Mouse (Mus musculus) R1 (cell line): ENCODE measurements at regions not wholly inside any gene's neighbourhood (a gene's known extent, or its start where the extent isn't known, plus 50 kb on each side); places are given as distances from the start of the nearest gene placed in this dataset.
A peak's percentile ranks its signal among the peaks of the same experiment; 100 is the strongest.
"Not testable (repeated sequence)": the region's sequence is repeated elsewhere in the genome, so short reads cannot be mapped to it uniquely, and the experiment has no call there.

Source experiments
- DNase-seq: peaks from one replicate; pipeline ENCODE4 v3.0.0-alpha.2; 2018; ENCODE audit warnings: low read depth, low spot score

DNA sequence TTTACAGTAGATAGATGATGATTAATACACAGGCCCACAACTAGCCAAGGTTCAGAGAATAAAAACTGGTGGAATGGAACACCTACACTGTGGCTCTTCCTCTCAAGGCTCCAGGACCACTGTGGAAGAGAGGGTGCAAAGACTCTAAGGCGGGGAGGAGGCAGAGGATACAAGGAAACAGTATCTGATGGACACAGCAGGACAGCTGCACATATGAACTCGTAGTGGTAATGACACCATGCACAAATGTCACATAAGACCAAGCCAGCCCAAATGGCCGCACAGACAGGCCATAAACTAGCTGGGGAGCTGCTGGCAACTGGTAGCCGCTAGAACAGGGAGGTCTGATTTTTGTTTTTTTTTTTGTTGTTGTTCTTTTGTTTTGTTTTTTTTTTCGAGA lies 197.0 kb upstream of the Serp2 start:
- DNase-seq = no peak

DNA sequence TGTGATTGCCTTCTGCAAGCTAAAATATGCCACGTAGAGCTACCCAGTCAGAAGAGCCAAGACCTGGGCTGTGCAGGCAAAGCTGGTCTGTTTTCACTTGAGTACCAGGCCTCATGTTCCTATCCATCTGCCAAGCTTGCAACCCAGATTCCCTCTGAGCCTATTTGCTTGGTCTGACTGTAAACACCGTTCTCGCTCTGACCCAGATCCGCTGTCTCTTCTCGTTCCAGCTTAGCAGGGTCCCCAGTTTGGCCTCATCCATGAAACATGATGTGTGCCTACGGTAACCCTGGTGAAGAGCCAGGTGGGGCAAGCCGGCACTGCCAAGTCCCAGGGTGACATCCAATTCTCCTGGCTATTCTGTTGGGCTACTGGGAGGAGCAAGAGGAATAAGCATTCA lies 192.5 kb upstream of the Serp2 start:
- DNase-seq = no peak

DNA sequence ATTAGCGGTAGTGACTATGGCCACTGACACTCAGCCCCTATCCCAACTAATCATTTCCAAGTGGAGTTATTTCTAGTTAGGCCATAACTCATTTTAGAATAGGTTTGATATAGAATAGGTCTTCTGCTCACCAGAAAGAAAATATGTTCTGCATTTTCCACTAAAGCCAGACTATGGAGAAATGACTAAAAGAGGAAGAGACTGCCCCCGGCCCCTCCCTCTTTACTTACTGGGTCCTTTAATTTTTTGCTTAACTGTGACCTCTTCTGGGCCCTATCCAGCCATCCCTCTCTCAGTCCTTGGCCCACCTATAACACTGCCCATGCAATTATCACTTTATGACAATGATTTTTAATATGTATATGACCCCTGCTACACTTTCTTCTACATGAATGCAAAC lies 192.0 kb upstream of the Serp2 start:
- DNase-seq = no peak

DNA sequence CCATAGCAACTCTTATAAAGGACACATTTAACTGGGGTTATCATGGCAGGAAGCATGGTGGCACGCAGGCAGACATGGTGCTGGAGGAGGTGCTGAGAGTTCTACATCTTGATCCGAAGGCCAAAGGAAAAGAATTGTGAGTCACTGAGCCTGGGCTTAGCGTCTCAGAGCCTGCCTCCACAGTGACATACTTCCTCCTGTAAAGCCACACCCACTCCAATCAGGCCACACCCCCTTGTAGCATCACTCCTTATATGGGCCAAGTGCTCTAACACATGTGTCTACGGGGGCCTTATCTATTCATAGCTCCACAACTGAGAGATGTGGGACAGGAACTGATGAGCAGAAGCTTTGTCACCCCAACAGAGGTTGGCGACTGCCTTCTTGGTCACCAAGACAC lies 191.1 kb upstream of the Serp2 start:
- DNase-seq = peak; percentile 91

DNA sequence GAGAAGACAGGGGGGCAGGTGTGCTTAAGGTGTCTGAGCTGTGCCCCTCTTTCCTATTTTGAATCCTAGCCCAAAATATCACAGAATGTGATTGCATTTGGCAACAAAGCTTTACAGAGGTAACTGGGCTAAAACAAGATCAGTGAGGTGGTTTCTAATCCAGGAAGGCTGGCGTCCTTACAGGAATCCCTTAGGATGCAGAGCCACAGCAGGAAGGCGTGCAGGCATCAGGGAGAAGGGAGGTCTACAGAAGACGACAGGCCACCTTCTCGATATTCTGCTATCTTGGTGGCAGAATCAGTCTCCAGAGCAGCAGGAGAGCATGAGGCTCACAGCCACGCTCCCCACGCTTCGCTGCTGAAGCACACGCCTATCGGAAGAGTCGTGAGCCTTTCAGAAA lies 189.6 kb upstream of the Serp2 start:
- DNase-seq = no peak

DNA sequence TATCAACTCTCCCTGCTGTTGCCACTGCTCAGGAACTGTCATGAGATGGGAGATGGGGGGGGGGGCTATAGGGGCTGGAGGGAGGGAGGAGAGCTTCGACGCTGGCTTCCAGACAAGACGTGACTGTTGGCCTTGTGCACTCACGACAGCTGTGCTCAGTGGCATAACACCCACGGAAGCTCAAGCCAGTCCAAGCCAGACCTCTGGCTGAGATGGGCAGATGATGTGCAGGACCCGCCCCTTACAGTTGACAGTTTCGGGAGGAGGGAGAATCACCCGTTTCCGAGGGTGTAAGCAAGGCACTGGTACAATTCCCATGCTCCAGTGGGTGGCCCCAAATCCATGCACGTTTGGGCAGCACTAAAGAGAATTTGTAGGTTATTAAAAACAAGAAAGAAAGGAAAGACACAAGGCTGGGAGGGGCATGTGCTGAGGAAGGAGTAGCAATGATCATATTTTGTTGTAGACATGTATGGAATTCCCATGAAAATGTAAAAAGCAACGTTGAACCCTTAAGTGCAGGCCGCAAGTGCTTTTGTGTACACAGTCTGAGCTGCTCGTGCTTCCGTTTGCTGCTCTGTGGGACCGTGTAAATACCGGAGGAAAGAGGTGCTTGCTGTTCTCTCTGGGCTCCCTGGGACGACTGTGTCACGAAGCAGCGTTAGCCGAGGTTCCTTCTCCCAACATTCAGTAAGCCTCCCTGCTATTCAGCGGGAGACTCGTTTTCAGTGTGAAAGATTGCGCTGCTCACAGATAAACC lies 188.2 kb upstream of the Serp2 start:
- DNase-seq = no peak

DNA sequence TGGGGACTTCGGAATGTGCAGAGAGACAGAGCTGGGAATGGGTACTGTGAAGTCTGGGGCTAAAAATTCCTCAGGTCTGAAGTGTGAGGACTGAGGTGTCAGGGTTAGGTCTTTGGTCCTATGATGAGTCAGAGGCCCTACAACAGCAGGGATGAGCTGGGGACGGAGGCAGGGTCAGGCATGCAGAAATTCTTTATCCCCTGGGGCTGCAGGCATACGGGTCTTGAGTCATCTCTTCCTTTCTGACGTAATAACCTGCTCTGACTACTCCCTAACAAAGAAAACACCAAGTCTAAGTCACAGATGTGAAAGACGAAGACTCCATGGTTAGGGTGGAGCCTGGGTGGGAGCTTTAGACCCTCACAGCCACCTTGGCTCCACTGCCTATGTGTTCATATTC lies 185.6 kb upstream of the Serp2 start:
- peak; percentile 31 for DNase-seq

DNA sequence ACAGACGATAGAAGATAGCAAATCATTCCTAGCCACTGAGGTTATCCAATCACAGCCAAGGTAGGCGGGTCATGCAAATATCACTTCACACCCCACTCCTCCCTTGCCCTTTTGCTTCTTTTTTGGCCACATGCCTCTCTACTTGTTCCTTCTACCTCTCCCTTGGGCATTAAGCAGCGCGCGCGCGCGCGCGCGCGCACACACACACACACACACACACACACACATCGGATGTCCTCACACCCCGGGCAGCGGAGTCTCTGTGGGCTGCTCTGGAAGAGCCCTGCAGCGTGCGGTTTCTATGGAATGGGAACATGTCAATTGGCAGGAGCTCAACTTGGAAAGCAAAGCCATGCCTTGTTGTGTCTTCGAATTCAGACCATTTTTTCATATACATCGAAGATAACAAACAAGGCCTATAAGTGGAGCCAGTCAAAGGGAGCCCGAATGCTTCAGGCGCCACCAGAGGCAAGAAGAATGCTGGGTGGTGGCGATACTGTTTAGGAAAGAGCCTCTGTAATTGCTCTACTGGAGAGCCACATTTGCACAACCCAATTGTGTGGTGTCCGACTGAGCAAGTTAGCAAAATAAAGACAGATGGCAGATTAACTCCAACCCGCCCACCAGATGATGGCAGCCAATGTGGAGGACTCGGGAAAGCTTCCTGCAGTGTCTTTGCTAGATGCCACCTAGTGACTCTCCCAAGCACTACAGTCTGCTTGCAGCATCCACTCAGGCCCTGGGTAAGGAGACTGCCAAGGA lies 183.3 kb upstream of the Serp2 start:
- peak; percentile 98 for DNase-seq

DNA sequence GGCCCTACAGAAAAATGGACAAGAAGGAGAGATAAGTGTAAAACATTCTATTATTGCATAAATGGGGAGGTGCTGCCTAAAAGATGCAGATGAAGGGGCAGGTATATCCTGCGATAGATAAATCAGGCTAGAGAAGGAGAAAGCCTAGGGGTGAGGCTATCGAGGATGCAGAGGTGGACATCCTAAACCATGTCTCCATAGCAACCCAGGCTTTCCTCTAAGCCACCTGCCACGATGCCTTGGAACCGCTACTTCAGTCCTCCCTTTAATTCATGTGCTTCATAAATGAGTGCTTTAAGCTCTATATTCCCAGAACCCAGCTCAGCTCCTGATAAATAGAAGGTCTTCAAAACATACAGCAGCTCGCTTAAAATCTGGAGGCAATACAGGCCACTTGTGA lies 179.3 kb upstream of the Serp2 start:
- DNase-seq = peak; percentile 47

DNA sequence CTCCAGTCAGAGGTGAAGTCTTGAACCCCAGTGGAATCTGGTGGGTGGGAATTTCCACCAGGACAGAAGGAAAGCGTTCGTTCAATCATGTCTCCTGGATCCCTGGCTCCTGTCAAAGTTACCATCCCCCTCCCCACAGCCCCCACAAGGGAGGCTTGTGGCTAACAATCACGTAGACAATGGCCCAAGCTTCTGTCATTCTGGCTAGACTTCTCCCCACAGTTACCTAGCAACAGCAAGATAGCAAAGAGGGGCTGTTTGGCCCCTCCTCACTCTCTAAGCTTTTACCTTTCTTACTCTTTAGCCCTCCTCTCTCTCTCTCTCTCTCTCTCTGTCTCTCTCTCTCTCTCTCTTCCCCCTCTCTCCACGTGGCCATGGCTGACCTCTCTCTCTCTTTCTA lies 178.4 kb upstream of the Serp2 start:
- DNase-seq = peak; percentile 83

DNA sequence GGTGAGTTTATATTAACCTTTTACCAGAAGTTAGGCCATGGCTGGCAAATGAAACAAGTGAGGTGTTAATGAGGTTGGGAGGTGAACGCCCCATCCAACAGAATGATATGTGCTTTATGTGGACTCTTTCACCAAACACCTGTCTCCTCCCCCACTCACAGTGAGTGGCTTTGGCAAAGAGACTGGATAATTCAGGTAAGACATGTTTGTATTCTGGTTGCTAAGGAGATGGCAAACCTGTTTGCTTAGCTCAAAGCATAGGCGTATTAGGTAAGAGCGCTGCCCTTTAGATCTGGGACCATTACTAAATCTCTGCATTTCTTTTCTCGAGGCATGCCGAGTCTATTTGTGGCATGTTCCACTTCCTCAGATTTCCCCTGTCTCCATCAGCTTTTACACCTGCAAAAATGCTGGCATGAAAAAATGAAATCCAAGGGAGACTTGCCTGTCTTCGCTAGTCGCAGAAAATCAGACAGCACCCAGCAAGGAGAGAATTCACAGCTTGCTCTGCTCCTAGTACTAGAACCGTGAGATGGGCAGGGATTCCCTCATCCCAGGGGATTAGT lies 176.7 kb upstream of the Serp2 start:
- DNase-seq = peak; percentile 29

DNA sequence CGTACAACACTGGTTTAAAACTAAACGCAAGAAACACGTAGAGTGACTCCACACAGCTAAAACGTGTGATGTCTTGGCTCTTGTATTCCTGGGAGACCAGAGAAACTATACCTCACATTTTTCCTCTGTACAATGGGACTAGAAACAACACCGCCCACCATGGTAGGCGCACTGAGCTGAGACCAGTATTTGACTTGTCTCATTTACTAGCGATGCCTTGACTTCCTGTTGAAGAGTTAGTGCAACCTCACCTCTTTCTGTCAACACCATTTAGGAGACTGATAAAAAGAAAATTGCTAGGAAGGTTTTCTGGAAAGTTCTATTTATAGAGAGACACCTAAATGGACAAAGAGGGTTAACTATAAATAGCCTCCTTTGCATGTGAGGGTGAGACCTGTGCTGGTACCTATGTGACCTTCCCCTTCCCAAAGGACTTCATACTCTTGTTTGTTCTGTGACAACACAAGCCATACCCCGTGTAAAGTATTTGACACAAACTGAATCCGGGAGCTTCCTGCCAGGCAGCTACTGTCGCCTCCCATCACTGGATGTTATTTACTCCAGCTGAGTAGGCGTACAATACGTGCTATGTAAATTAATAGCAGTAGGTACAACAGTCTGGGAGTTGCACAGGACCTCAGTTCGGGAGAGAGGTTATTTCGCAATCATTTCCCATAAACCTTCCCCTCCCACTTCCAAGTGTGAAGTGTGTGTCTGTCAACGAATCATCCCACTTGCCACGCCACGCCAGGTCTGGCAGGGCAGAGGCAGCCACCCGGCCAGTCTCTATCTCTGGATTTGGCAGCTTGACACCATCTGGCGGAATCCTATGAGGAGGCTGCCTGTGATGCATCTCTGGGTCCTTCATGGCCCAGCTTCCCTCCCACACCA lies 174.7 kb upstream of the Serp2 start:
- no peak for DNase-seq

DNA sequence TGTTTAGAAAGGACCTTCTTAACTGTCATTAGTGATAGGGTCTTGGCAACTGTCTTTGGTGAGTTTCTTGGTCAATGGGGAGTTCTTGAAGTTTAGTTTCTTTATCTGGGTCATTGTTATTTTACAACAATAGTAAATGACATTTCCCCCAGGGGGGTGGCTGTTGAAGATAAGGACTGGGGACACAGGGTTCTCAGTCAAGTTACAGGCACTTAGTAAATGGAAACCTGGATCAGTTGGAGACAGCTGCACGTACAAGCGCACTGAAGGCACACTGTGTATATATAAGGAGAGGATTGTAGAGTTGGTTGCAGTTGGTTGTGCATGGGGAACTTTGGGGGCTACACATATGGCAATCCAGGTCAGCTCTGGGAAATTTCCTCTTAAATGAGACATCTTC lies 169.2 kb upstream of the Serp2 start:
- no peak for DNase-seq

DNA sequence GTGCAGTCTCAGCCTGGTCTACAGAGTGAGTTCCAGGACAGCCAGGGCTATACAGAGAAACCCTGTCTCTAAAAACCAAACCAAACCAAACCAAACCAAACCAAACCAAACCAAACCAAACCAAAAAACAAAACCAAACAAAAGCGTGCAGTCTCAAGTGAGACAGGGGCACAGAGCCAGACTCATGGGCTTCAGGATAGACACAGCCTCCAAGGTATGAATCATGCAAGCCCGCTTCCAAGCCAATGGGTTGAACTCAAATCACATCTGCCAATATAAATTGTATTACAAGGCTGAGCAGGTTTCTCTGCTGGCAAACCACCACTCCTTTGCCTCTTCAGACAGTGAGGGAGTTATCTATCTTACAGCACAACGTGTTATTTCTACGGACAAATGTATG lies 168.5 kb upstream of the Serp2 start:
- DNase-seq = not testable (repeated sequence)

DNA sequence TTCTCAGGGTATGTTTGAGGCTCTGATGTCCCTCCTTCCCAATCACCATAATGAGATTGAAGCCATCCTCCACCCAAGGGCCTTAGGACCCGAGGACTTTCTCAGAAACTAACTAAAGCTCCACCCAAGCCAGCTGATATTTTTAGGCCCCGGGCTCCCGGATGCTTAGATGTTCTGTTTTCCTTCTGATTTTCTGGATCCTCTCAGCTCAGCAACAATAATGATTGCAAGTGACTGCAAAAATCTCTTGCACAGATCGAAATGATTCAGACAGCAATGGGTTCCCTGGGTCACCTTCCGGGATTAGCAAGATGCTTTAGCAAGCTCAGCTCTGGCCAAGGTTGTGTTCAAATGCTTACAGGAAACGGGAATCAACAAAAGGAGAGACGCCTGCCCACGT lies 168.1 kb upstream of the Serp2 start:
- no peak for DNase-seq

DNA sequence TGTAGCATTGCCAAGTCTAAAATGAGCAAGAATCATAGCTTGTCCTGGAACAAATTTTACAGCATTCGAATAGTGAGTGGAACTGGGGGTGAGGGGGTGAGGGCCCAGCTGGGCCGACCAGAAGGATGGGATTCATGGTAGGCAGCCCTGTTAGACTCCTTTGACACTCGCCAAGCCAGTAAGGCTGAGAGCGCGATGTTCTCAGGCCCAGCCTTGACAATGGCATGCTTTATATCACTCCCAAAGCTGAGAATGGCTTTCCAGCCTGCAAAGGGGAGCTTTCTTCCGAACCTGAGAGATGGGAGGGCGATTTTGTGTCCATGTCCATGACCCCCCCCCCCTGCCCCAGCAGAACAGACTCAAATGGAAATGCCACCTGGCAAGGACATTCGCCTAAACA lies 167.7 kb upstream of the Serp2 start:
- no peak for DNase-seq

DNA sequence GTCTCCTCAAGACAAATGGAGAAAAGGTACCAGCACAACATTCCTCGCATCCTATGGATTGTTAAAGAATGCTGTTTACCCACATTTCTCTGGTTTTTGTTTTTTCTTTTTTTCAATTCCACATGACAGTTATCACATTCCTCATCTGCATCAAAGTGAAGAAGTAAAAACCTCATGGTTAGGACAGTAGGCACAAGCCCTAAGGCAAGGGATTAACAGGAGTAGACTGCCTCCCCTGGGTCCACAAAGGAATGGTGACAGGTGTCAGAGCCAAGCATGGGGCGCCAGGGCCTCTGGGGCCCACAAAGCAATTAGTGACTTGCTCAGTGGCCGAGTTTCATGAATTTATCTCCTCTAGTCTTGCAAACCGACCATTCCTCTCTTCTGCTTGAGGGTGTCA lies 166.9 kb upstream of the Serp2 start:
- no peak for DNase-seq

DNA sequence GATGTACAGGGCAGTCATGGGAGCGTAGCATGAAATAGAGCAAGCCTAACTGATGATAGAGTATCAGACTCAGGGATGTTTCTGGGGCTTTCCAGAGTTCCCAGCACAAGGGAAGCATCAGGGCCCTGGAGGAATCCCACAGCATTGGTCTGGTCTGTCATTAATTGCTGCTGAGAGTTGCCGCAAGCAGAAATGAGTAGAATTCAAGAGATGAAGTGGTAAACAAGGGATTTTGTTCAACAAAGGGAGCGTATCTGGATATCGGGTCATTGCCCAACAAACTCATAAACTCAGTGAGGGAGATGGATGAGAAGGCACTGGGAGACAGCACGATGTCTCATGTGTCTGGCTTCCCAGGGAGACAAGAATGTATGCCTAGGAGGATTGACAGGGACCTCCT lies 165.6 kb upstream of the Serp2 start:
- DNase-seq = no peak

DNA sequence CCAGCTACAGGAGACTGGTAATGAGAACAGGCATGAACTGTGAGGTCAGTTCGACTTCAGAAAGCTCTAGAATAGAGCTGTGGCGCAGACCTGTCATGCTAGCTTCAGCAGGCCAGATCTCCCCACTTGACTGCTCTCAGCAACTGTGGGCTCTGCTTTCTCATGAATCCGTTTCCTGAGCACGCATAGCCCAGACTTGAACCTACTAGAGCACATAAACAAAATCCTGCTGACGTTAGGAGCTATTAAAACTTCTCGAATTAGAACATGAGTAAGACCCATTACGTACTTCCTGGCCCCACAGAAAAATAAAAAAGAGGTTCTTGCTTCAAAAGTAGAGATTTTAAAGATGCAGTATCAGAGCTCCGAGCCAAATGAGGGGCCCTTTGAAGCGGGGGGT lies 165.1 kb upstream of the Serp2 start:
- DNase-seq = no peak

DNA sequence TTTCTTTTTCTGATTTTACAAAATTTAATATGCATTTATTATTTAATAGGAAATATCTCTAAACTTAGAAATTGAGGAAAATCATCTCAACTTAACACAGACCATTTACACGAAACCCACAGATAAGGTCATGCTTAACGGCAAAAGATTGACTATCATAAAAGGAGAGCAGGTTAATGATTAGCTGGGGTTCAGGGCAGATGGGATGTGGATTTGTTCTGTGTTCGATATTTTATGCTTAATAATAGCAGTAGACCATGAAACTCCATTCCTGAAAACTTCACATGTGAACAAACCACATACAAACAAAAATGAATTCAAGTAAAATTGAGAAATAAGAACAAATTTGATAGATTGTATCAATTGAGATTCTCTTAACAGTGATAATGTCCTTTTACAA lies 160.4 kb upstream of the Serp2 start:
- no peak for DNase-seq

DNA sequence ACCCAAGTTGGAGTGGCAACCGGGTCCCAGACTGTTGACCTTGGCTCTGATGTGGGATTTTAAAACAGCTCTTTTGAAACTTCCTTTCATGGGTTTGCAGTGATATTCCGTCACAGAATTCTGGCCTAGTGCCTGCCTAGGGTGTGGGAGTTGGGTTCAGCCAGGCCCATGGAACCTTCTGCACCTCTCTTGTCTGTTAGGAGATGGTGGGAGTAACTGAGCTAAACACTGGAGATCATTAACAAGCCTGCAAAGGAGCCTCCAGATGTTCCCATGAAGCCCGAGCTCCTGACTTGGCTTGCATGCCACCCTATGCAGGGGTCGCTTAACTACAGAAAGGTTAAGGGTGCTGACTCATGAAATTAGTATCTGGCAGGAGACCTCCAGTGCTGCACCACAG lies 158.0 kb upstream of the Serp2 start:
- DNase-seq = no peak

DNA sequence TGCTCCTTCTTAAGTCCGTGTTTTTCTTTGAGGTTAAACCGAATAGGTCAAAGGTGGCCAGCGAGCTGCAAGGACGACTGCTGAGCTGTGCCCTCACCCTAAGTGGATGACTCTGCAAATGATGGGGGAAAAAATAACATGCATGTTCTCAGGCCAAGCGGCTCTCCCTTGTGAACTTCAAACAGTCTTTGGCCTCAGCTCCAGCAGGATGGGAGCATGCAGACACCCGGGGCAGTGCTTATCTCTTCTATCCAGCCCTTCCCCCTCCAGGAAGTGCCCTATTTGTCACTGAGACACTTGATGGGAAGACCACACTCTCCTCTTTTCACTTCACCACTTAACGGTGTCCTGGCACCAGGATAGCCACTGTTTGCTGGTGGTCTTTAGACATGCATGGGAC lies 157.3 kb upstream of the Serp2 start:
- no peak for DNase-seq
